Mouse (Mus musculus) gastrocnemius, postnatal 14 days (tissue): ENCODE data around the gene Sfta2. TPM values are rescaled to one million over a fixed set of nuclear protein-coding genes. Genes with fewer than 3 reads are reported as not detected.

Source experiments
- DNase-seq: peaks from one replicate; pipeline ENCODE4 v3.0.0; 2021; ENCODE audit warnings: mixed read lengths
- intact Hi-C: fragments of 180-260 bp; cut with DNase I; formaldehyde crosslinking; loops from one replicate; pipeline ENCODE4 v1.15.1; 2025; ENCODE audit warnings: low total_unique reads
- total RNA-seq, 2 experiments: library from RNA; stranded (reverse); gene quantifications; 2 replicates each; pipeline ENCODE4 v1.2.3; 2021

Gene Sfta2
- total RNA-seq, 2 experiments from 2014 or later = not detected

DNA sequence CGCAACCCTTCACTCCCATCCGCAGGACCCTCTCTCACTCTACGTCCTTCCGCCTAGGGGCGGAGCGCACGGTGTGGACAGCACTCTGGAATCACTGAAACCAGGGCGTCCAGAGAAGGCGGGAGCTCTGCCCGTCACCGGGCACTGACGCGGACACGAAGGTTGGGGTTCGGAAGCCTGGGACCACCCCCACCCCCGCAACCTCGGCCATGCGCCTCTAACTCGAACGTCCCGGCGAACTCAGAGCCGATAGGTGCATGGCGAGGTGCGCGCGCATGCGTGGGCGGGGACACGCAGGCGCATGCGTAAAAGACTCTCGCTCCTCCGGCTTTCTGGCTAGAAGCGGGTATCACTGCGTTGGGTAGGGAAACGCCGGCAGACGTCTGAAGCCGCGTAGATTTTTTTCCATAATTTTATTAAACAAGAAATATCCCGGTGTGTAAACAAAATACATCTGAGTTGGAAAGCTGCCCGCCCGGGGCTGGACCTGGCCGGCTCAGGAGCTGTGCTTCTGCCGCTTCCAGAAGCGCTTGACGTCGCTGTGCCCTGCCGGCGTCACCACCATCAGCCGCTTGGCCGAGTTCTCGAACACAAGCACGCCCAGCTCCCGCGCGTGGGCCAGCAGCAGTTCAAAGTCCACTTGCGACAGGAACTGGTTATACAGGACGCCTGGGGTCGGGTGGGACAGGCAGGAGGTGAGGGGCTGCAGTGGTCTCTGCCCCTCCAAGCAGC, 66.2 kb downstream of the Sfta2 start, which contains the start of gene Vars2:
Gene Vars2, minus strand, starts transcription at position 259 of the 732 bp plus-strand sequence.
- DNase-seq = peak; percentile 94
- intact Hi-C loops = no loop called here

DNA sequence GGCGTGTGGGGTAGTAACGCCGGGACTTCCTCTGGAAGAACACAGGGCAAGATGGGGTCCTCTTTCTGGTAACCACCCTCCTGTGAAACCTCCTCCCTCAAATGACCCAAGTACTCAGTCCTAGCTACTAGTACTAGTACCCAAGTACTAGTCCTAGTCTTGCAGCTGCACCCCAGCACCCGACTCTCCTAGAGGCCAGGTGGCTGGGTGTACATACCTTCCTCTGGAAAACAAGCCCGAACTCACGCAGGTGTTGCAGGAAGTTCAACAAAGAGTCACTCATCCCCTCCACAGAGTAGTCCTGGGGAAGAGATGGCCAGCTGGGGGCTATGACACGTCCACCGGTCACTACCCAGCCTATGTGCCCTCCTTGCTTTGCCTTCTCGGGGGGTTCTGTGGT, 68.4 kb downstream of the Sfta2 start:
- DNase-seq = no peak
- intact Hi-C loops = no loop called here

DNA sequence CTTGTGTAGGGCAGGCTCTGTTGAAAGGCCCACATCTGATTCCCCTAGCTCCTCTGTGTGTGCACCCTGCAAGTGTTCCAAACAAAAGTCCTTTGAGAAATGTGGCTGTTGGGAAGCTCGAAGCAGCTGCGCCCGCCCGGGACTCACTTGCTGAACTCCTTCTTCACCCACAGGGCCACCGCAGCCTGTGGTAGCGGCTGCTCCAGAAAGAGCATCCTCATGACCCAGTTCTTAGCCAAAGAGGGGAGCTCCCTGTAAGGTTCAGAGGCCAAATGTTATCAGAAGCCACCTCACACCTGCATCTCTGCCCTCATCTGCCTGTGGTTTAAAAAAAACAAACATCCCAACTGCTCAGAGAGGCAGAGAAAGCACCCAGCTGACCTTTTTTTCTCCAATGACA, 70.5 kb downstream of the Sfta2 start:
- DNase-seq = no peak
- intact Hi-C loops = no loop called here

DNA sequence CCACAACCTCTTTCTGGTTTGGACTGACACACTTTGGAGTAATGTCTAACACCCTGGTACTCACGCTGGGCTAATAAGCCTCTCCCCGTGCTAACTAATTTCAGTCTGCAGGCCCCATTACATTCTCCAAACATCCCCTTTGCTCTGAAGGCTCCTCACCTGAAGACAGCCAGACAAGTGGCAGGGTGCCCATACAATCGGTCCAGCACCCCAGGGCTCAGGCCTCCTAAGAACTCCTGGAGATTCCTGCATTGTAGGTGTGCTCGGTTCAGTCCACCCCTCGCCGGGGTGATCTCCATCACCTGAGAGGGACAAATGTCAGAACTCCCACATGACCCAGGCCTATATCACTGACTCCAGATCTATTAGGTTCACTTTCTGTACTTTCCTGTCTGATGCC, 71.2 kb downstream of the Sfta2 start:
- no peak for DNase-seq

DNA sequence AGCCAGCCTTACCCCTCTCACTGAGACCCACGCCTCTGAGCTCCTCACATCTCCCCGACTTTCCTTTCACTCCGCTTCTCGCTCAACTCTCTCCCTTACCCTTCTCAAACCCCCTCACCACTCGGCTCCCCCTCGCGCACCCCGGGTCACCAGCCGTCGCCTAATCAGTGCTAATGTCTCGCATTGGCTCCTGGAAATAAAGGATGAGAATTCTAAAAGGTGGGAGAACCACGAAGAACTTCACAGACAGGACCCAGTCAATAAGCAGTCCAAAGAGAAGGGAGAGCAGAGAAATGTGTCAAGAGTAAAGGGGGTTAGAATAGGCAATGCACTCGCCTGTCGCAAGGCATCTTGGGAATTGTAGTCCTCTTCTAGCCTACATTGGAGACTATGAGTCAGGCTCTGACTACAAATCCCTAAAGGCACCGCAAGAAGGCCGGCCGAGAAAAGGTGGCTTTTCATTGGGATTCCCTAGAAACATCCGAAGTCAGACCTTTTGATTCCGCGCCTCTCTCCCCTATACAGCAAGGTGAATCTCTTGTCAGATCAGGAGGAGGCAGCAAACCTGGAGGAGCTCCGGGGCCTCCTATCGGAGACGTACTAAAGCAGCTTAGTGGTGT, 72.2 kb downstream of the Sfta2 start, which contains the start of gene Gtf2h4:
Gene Gtf2h4, minus strand, starts transcription at position 324 of the 620 bp plus-strand sequence.
- intact Hi-C loops = no loop called here
- peak; percentile 88 for DNase-seq

More for the DNA sequence above, 71.2 kb downstream of the Sfta2 start:
- intact Hi-C loops = no loop called here

DNA sequence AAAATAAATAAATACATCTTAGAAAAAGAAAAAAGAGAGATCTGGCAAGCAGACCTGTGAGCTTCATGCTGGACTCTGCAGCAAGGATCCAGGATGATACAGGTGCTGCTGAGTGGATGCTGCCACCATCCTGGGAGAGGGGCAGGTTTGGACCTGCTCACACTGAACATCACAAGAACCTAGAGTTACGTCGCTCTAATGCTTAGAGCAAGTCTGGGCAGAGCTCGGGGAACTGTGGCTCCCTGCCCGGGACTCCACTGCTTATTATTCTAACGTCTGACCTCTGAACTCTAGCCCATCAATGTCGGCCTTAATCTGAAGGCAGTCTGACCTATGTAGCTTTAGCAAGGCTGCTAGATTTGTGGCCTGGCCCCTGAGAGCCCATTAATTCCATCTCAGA, 79.2 kb downstream of the Sfta2 start:
- DNase-seq = no peak
- intact Hi-C loops = no loop called here

DNA sequence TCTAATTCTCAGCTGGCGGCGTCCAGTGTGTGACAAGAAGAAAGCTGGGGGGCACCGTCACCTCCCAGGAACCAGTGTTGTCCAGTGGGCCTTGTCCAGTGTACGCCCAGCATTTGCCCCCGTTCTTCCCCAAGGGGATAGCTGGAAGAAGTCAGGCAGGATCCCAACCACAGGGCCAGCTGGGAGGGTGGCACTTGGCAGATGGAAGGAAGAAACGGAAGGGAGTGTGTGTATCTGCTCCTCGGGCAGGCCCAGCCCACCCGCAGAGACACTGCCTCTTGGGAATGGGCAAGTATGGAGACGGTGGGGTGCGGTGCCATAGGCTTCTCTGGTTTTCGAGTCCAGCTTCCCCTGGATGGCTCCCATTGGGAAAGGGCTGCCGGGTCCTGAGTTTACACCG, 80.6 kb downstream of the Sfta2 start:
- intact Hi-C loops = no loop called here
- DNase-seq = no peak

DNA sequence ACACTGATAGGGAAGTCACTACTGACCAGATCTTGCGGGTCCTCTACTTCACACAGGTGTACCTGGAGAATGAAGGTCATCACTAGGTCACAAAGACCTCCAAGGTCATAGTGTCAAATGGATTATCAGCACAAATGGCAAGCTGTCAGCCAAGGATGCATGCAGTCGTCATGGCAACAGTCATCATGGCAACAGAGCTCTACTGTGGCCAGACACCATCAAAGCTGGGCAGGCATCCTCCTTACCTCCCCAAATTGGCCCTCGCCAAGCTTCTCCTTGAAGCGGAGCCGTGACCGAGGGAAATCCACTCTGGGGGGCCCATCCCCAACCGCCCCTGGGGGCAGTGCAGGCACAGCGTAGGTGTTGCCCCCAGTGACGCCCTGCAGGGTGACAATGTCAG, 83.7 kb downstream of the Sfta2 start:
- no peak for DNase-seq
- intact Hi-C loops = no loop called here

DNA sequence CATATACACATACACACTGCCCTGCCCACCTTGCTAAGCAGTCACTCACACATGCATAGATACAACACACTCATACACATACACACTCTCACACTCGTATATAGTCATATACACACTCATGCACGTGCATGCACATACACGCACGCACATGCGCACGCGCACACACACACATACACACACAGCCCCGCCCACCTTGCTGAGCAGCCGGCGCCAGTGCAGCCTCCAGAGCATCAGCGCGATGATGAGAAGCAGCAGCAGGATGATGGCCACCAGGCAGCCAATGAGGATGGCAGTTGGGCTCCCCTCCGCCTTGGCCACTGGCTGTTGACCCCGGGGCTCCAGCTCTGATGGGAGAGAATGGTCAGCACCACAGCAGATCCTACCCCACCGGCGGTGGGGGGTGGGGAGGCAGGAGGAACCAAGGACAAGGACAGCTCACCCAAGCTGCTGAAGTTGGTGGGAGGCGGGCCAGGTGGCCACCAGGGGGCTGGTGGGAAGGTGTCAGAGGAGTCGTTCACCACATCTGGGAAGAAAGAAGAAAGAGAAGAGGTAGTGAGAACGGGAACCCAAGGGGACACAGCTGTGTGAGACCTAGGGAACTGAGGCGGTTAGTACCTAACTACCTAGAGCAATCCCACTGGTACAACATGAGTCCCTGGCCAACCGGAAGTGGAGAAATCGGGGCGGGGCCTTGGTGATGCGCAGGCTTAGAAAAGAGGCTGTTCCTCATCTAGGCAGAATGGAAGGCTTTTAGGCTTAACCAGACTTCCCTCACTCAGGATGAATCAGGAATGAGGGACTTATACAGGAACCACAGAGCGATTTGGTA, 87.2 kb downstream of the Sfta2 start:
- intact Hi-C loops = no loop called here
- no peak for DNase-seq

DNA sequence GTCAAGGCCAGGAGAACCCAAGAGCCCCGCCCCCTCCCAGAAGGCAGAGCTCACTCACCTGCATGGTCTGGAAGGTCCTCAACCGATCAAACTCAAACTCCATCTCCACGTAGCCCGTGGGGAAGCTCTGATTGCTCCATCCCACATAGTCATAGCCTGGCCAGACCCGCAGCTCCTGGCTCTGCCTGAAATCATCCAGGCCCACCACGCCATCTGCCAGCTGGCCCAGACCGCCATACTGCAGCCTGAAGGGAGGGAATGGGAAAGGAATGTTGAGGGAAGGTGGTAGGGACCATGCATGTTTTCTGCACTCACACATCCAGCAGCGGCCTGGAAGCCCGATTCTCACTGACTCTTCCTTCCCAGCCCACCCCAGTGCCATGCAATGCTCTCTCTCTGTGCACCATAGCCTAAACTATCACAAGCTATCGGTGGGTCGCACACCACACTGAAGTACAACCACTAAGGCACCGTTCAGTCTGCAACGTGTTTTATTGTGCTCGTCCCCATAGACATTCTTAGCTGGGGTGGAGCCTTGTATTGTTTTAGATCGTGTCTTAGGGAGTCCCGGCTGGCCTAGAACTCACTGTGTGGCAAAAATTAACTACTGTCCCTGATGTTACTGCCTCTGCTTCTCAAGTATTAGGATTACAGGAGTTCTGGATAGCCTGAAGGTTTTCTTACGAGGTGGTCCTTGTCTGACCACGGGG, 88.7 kb downstream of the Sfta2 start:
- DNase-seq = no peak
- intact Hi-C loops = no loop called here

DNA sequence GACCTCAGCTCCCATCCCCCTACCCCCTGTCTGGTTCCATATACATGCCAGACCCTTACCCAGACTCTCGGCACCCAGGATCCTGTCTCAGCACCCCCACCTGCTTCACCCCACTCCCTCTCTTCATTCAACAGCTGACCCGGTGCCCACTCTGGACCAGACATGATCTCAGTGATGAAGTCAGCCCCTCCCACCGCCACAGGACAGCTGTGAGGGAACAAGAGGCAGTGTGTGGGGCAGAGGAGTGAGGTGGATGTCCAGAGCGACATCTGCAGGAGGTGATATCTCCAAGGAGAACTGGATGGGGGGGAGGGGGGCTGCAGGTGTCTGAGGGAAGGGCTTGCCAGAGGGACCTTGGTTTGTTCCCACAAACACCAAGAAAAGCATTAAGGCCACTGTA, 90.5 kb downstream of the Sfta2 start:
- no peak for DNase-seq
- intact Hi-C loops = no loop called here

DNA sequence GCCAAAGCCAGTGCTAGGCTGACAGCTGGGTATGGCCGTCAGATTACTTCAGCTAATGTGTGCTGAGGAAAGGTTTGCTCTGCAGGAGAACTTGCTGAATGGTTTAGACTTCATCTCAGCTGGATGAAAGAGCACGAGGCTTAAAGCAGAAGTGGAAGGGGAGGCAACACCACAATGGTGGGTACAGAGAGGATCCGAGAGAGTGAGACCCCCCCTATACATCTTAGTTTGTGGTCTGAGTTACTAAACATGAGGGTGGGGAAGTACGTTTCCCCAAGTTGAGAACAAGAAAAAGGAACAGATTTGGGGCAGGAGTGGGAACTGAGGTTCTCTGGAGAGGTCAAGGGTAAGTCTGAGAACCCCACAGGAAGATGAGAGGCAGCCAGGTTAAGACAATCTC, 91.0 kb downstream of the Sfta2 start:
- no peak for DNase-seq
- intact Hi-C loops = no loop called here

DNA sequence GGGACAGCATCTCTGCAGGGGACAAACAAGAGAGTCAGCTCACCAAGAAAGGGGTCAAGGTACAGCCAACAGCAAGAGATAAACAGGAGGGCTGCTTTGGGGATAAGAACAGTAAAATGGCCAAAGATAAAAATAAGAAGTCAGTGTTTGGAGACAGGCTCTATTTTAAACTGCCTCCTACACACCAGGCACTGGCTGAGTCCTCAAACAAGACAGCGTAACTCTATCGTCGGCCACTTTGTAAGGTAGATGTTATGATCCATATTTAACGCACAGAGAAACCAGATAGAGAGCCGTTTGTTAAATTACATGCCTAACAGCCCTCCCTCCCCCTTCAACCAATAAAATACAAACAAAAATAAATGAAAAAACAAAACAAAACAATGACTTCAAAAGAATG, 92.6 kb downstream of the Sfta2 start:
- DNase-seq = no peak
- intact Hi-C loops = no loop called here

DNA sequence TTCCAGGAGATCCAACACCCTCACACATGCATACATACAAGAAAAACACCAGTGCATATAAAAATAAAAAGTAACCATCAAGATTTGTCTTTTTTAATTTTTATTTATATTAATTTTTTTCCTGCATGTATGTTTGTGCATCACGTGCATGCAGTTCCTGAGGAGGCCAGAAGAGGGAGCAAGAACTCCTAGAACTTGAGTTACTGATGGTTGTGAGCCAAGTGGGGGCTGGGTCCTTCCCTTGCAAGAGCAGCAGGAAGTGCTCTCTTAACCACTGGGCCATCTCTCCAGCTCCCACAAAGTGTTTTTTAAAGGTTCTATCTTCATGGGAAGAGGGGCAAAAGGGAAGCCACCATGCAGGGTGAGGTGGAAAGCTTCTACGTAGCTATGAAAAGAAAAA, 93.9 kb downstream of the Sfta2 start:
- intact Hi-C loops = no loop called here

DNA sequence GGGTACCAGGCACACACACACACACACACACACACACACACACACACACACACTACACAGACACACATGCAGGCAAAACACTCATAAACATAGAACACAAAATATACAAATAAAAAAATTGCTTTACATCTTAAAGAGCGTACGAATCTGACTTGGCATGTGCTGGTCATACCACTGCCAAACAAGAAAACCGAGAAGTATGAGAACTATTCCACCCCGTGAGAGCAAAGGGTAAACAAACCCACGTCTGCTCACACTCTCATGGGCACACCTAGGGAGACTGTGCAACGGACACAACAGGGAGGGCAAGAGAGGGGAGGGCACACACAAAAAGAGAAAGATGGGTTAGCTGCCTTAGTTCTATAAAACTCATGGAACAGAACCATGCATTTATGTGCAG, 95.3 kb downstream of the Sfta2 start:
- intact Hi-C loops = no loop called here
- no peak for DNase-seq

More for the DNA sequence above, 93.9 kb downstream of the Sfta2 start:
- DNase-seq = peak; percentile 48

DNA sequence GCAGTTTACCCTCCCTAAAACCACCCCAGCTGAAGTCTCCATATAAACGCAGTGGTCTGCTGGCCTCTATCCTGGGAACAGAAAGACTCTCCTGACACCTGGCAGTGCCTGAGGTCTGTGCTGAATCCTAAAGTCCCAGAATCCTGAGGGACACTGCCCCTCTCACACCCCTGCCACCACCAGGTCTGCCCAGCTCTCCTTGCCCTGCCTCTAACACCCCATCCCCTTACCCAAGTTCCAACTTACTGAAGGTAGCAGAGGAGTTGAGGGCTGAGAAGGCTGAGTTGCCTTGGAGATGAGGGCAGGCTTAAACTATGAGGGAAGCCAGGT, 96.0 kb downstream of the Sfta2 start:
- intact Hi-C loops = no loop called here
- no peak for DNase-seq

DNA sequence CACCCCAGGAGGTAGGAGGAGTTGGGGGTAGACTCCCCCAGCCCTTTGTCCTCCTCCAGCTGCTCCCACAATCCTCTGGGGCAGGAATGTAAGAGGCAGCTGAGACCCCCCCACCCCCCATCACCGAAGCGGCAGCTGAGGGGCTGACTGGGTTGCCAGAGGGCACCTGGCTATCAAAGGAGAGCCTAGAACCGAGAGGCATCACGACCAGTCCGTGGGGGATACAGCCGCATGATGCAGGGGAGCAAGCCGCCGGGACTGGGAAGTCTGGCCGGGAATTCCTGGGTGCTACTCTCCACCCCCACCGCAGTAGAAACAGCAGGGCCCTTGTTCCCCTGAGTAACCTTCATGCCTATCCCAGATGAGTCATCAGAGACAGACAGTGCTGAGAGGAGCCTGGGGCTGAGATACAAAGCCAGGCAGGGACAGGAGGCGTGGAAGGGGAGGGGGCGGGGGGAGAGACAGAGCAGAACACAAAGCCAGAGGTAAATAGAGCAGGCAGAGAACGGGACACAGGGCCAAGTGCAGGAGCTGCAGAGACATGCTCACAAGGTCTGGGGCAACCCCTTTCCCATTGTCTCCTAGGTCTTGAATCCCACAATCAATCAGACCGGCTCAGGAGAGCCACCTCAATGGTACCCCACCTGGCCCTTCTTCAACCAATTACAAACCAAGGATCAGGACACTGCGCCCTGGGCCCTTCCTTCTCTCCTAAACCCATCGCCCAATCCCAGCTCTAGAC, 96.6 kb downstream of the Sfta2 start:
- DNase-seq = no peak
- intact Hi-C loops = no loop called here

DNA sequence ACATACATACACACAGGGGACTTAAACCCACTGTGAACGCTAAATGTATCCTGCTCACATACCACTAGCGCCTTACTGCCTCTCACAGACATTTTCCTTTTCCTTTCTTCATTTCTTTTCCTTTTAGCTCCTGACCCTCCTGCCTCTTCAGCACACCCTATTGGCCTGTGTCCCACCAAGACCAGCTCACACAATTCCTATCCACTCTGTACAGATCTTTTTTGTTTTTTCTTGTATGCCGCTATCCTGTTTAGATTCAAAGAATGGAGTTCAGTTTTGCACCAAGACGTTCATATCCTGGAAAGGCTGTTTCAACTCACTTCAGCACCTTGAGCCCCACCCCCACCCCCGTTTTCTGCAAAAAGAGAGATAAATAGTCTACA, 97.1 kb downstream of the Sfta2 start:
- intact Hi-C loops = no loop called here

DNA sequence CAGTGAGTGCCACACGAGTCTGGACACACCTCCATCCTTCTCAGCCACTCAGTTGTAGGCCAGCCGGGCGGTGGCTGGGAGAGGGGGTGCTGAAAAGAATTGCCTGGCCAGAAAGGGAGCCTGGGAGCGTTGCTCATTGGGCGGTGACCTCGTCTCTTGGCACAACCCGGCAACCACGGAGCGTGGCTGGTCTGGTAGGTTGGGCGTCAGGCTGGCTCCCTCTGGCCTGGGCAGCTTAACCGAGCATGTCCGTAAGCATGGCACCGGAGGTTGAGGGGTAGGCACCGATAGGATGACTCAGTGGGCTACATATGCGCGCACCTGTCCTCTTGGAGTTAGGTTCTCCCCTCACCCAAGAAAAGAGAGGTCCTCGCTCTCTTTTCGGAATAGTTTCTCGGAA, 98.6 kb downstream of the Sfta2 start:
- intact Hi-C loops = no loop called here
- peak; percentile 90 for DNase-seq

More for the DNA sequence above, 97.1 kb downstream of the Sfta2 start:
- DNase-seq = no peak
